Mouse (Mus musculus) cerebellum, adult 2 months (tissue): ENCODE data around the gene Rab11a. TPM values are rescaled to one million over a fixed set of nuclear protein-coding genes. Genes with fewer than 3 reads are reported as not detected.
"Not testable (repeated sequence)": the region's sequence is repeated elsewhere in the genome, so short reads cannot be mapped to it uniquely, and the experiment has no call there.

ENCODE experiments used
- DNase-seq, 2 experiments: peaks; one replicate each; pipeline ENCODE4 v3.0.0; 2021
- H3K27ac ChIP-seq: fragments of 200-500 bp; 2 replicates; pipeline ENCODE4 v1.5.1; 2012; ENCODE audit warnings: low read length, control low read depth, inconsistent platforms; ENCODE audit not compliant: insufficient read depth
- H3K27me3 ChIP-seq: fragments of 200-500 bp; 2 replicates; pipeline ENCODE4 v1.6.1; 2012; ENCODE audit warnings: inconsistent platforms, mild to moderate bottlenecking, low read length, moderate library complexity; ENCODE audit not compliant: control insufficient read depth, insufficient read depth
- H3K4me1 ChIP-seq: fragments of 200-500 bp; 2 replicates; pipeline ENCODE4 v1.6.1; 2011; ENCODE audit warnings: low read length; ENCODE audit not compliant: control insufficient read depth, insufficient read depth
- H3K4me3 ChIP-seq: fragments of 200-500 bp; replicated peaks from 2 replicates; pipeline ENCODE3; 2011; ENCODE audit warnings: mild to moderate bottlenecking, low read depth, low read length, control low read depth; ENCODE audit not compliant: insufficient read depth
- CTCF ChIP-seq: fragments of 200-500 bp; IDR thresholded peaks from 2 replicates; pipeline ENCODE4 v1.5.1; 2011; ENCODE audit warnings: low read depth, mild to moderate bottlenecking, control low read depth, low read length, moderate library complexity, borderline replicate concordance; ENCODE audit not compliant: insufficient read depth
- POLR2A ChIP-seq: fragments of 200-500 bp; IDR thresholded peaks from 2 replicates; pipeline ENCODE4 v1.6.1; 2011; ENCODE audit warnings: low read length, control low read depth, borderline replicate concordance; ENCODE audit not compliant: insufficient read depth
- WGBS: fragments of 180-500 bp; shearing (Covaris S2); methylation state at CpG from one replicate; pipeline ENCODE4 v1.1.7; 2018; 5-methylcytosine and 5-hydroxymethylcytosine counted together
- polyA plus RNA-seq: library from polyadenylated mRNA; depleted of rRNA; stranded (reverse); fragments of >200 nt; gene quantifications from 2 replicates; pipeline ENCODE4 v1.2.3, GENCODE M21; 2012; rRNA removed

Gene Rab11a
- polyA plus RNA-seq, 1 experiment, result 259 TPM

DNA sequence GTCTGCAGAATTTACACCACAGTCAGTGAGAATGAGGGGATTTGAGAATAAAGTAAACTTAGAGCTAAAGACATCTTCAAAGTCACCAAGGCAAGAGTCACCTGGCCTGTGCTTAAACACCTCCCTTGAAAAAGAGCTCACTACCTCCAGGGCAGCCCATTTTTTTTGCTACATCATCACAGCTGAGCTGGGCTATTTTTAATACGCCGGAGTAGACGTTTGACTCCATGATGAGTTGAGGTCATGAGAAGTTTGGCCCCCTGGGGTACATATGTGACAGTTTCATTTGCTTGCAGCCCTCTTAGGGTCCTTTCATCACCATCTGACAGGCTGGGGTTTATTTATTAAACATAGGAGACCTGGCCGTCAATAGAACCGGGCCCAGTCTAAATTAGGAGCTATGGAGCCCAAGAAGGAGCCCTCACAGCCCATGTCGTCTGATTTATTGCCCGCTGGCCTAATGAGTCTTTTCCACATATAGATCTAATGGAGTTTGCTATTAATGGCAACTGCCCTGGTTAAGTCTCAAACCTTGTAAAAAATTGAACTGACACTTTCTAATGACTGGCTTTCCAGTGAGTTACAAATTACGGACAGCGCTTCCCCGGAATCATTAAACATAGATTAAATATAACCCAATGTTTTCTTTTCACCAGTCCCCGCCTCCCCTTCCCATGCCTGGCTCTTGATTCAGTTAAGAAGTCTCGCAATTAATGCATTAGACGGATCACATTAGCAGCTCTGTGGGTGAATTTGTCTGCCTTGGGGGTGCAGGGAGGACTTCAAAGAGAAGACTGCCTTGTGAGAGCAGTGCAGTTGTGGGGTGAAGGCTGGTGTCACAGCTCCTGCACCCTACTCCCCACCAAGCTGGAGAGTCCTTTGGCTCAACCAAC, 50.2 kb downstream of the Rab11a start:
- H3K27me3 ChIP-seq, result no peaks in the 10 kb centered on the region
- H3K4me1 ChIP-seq, result no peaks in the 10 kb centered on the region; the same call in 1 of the 2 replicates
- 76% methylated on average over 13 of the region's 13 CpGs for WGBS
- H3K27ac ChIP-seq, result no peak overlapping the region
- DNase-seq, result no peak
- no peak overlapping the region for H3K4me3 ChIP-seq
- TF ChIP-seq CTCF (no peak), POLR2A (no peak)

DNA sequence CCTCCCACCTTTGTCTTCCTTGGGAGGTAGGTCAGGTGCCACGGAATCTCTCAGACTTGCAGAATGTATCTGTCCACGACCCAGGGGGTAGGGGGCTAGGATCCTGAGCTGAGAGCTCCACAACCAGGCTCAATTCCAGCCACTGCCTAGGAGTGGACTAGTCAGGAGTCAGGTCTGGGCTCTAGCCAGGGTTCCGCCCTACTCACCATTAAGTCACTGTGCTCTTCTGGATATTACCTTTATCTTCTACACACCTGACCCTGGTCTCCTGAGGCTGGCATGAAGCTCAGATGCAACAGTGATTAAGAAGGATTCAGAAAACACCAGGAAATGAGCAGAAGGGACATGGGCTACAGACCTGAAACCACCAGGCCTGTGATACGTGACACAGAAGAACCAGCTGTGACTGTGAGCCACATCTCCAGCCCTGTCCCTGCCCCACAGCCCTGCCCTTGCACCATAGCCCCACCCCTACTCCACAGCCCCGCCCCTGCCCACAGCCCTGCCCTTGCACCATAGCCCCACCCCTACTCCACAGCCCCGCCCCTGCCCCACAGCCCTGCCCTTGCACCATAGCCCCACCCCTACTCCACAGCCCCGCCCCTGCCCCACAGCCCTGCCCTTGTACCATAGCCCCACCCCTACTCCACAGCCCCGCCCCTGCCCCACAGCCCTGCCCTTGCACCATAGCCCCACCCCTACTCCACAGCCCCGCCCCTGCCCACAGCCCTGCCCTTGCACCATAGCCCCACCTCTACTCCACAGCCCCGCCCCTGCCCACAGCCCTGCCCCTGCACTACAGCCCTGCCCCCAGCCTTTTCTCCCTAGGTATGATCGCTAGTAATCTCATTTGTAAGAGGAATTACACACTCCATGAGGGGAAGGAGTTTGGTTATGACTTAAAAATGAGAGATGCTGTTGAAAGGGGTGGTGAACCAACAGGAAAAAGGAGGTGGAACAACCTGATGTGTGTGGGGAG, 65.9 kb downstream of the Rab11a start:
- H3K27ac ChIP-seq, H3K27me3 ChIP-seq, H3K4me3 ChIP-seq, H3K4me1 ChIP-seq, DNase-seq: not testable (repeated sequence)
- WGBS, result 56% methylated on average over 8 of the region's 11 CpGs

DNA sequence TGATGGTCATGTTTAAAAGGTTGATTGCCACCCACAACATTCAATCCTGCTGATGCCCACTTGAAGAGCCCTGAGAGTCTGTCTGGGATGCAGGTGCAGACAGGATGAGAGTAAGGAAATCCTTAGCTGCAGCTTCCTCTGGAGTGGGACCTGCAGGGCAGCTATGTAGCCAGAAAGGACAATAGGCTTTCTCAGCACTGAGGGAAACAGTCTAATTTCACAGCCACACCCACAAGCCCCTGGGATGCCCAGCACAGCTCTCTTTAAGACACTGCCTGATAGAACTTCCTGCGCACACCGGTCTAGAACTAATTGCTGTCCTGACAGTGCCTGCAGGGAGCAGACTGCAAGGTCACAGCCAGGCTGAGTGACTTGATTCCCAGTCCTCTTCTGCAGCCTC, 69.6 kb downstream of the Rab11a start:
- no peak for TF ChIP-seq CTCF
- no peak for TF ChIP-seq POLR2A
- Histone ChIP-seq H3K27ac (no peak overlapping the region), H3K4me1 (no peaks in the 10 kb centered on the region), H3K27me3 (no peaks in the 10 kb centered on the region), H3K4me3 (no peak overlapping the region)
- 51% methylated on average over 2 of the region's 2 CpGs for WGBS
- no peak for DNase-seq

DNA sequence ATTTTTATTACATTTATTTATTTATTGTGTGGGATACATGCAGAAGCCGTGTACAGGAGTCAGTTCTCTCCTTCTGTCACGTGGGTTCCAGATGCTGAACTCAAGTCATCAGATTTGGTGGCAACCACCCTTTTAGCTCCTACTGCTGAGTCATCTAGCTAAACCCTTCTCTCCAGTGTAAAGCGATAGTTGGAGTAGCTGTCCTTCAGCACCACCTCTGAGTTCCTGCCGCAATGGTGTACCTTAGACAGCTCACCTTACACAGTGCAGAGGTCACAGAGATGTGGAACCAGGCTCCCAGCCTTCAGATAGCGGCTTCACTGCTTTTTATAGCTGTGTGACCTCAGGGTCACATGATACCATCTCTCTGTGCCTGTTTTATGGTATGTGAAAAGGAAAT, 70.0 kb downstream of the Rab11a start:
- 61% methylated on average over 5 of the region's 5 CpGs for WGBS
- TF ChIP-seq POLR2A (no peak), CTCF (no peak)
- no peak overlapping the region for H3K4me3 ChIP-seq
- DNase-seq, result no peak
- no peaks in the 10 kb centered on the region for H3K27me3 ChIP-seq
- no peak overlapping the region for H3K27ac ChIP-seq
- H3K4me1 ChIP-seq, result no peaks in the 10 kb centered on the region

DNA sequence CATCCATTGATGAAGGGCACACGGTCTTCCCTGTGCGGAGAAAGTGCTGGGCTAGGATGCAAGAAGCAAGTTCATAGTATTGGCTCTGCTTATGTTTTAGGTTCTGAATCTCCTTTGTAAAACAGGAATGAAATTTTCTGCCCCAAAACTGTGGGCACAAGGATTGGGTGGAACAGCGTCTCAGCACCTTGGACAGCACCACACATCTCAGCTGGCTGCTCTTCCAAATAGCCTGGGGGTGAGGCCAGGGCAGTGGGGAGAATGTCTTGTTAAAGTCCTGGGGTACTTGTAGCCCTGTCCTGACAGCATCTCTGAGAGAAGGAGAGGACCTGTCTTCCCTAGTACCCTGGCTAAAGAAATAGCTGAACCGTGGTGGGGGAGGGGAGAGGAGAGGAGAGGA, 71.0 kb downstream of the Rab11a start:
- TF ChIP-seq CTCF, result no peak
- no peak for TF ChIP-seq POLR2A
- H3K4me3 ChIP-seq, result no peak overlapping the region
- 69% methylated on average over 4 of the region's 4 CpGs for WGBS
- no peaks in the 10 kb centered on the region for H3K4me1 ChIP-seq
- no peaks in the 10 kb centered on the region for H3K27me3 ChIP-seq
- no peak overlapping the region for H3K27ac ChIP-seq
- DNase-seq, result no peak

Other genes with a start within 250 kb of the Rab11a start
- gene Dennd4a, start 73.6 kb upstream of the Rab11a start, polyA plus RNA-seq, result 34.6 and 34.9 TPM in 2 replicates
- 0.02 and 0.03 TPM in 2 replicates for gene Slc24a1, start 213.8 kb upstream of the Rab11a start, polyA plus RNA-seq
- 24.1 and 26.4 TPM in 2 replicates for gene Ints14, start 223.1 kb upstream of the Rab11a start, polyA plus RNA-seq